Mouse (Mus musculus): ENCODE measurements around the gene Rdh7.
"Not testable (repeated sequence)": the region's sequence is repeated elsewhere in the genome, so short reads cannot be mapped to it uniquely, and the experiment has no call there.

Gene Rdh7

GRCm38 (mm10) chr10:127893163-127894022, 4.8 kb upstream of the Rdh7 start:
- not testable (repeated sequence) for DNase-seq (ENCODE audit: low read depth in 1 of 2, low spot score in 2 of 2)

GRCm38 (mm10) chr10:127891481-127891880, 2.9 kb upstream of the Rdh7 start:
- no peak for DNase-seq (ENCODE audit: low read depth in 1 of 2, low spot score in 2 of 2)

- DNase-seq (ENCODE audit: low read depth in 1 of 2, low spot score in 2 of 2) = no peak
Observed at GRCm38 (mm10) chr10:127886971-127887370, 1.6 kb downstream of the Rdh7 start.

- no peak for DNase-seq (ENCODE audit: low read depth in 1 of 2, low spot score in 2 of 2)
Observed at GRCm38 (mm10) chr10:127886551-127886950, 2.1 kb downstream of the Rdh7 start.

GRCm38 (mm10) chr10:127881041-127881440, 7.6 kb downstream of the Rdh7 start:
- DNase-seq (ENCODE audit: low read depth in 1 of 2, low spot score in 2 of 2) = no peak

GRCm38 (mm10) chr10:127879155-127879688, 9.4 kb downstream of the Rdh7 start:
- no peak for DNase-seq (ENCODE audit: low read depth in 1 of 2, low spot score in 2 of 2)

GRCm38 (mm10) chr10:127878262-127879057, 10.2 kb downstream of the Rdh7 start:
- no peak for DNase-seq (ENCODE audit: low read depth in 1 of 2, low spot score in 2 of 2)

GRCm38 (mm10) chr10:127877681-127878080, 10.9 kb downstream of the Rdh7 start:
- DNase-seq (ENCODE audit: low read depth in 1 of 2, low spot score in 2 of 2) = no peak

GRCm38 (mm10) chr10:127872484-127872883, 16.1 kb downstream of the Rdh7 start:
- no peak for DNase-seq (ENCODE audit: low read depth in 1 of 2, low spot score in 2 of 2)

- no peak for DNase-seq (ENCODE audit: low read depth in 1 of 2, low spot score in 2 of 2)
Observed at GRCm38 (mm10) chr10:127866232-127866631, 22.4 kb downstream of the Rdh7 start, which contains the start of gene Rdh16f2. Gene Rdh16f2 (plus strand): TSS chr10:127866474.

GRCm38 (mm10) chr10:127864931-127865330, 23.7 kb downstream of the Rdh7 start:
- no peak for DNase-seq (ENCODE audit: low read depth in 1 of 2, low spot score in 2 of 2)

- DNase-seq (ENCODE audit: low read depth in 1 of 2, low spot score in 2 of 2) = no peak
Observed at GRCm38 (mm10) chr10:127856376-127856775, 32.2 kb downstream of the Rdh7 start.

GRCm38 (mm10) chr10:127849628-127850027, 39.0 kb downstream of the Rdh7 start, which contains the start of gene Rdh19:
Gene Rdh19 (plus strand): TSS chr10:127849928.
- DNase-seq (ENCODE audit: low read depth in 1 of 2, low spot score in 2 of 2) = no peak

GRCm38 (mm10) chr10:127848089-127848488, 40.5 kb downstream of the Rdh7 start:
- DNase-seq (ENCODE audit: low read depth in 1 of 2, low spot score in 2 of 2) = no peak

- DNase-seq (ENCODE audit: low read depth in 1 of 2, low spot score in 2 of 2) = not testable (repeated sequence)
Observed at GRCm38 (mm10) chr10:127845945-127846344, 42.7 kb downstream of the Rdh7 start.

GRCm38 (mm10) chr10:127840776-127841175, 47.8 kb downstream of the Rdh7 start:
- no peak for DNase-seq (ENCODE audit: low read depth in 1 of 2, low spot score in 2 of 2)

GRCm38 (mm10) chr10:127838539-127838938, 50.1 kb downstream of the Rdh7 start:
- no peak for DNase-seq (ENCODE audit: low read depth in 1 of 2, low spot score in 2 of 2)

- not testable (repeated sequence) for DNase-seq (ENCODE audit: low read depth in 1 of 2, low spot score in 2 of 2)
Observed at GRCm38 (mm10) chr10:127837793-127838192, 50.8 kb downstream of the Rdh7 start.

- no peak for DNase-seq (ENCODE audit: low read depth in 1 of 2, low spot score in 2 of 2)
Observed at GRCm38 (mm10) chr10:127835292-127835691, 53.3 kb downstream of the Rdh7 start.

- not testable (repeated sequence) for DNase-seq (ENCODE audit: low read depth in 1 of 2, low spot score in 2 of 2)
Observed at GRCm38 (mm10) chr10:127834186-127834585, 54.4 kb downstream of the Rdh7 start.

Data from monocyte, adult 2 months (primary cell).